Mouse (Mus musculus): ENCODE results near the gene Kcnab1. TPM values are rescaled to one million over a fixed set of nuclear protein-coding genes. Genes with fewer than 3 reads are reported as not detected.

Kcnab1 gene
- polyA plus RNA-seq, 1 experiment = 1.4 TPM

- no peak for DNase-seq (ENCODE audit: low spot score)
Observed at GRCm38 (mm10) chr3:65317876-65318537, 208.8 kb downstream of the Kcnab1 start.

- DNase-seq (ENCODE audit: low spot score) = no peak
Observed at GRCm38 (mm10) chr3:65319248-65320008, 210.2 kb downstream of the Kcnab1 start.

- DNase-seq (ENCODE audit: low spot score) = no peak
Observed at GRCm38 (mm10) chr3:65320990-65321389, 211.8 kb downstream of the Kcnab1 start.

GRCm38 (mm10) chr3:65321981-65322779, 213.0 kb downstream of the Kcnab1 start:
- no peak for DNase-seq (ENCODE audit: low spot score)

GRCm38 (mm10) chr3:65325254-65325653, 216.1 kb downstream of the Kcnab1 start:
- DNase-seq (ENCODE audit: low spot score) = no peak

GRCm38 (mm10) chr3:65328814-65329213, 219.6 kb downstream of the Kcnab1 start:
- DNase-seq (ENCODE audit: low spot score) = no peak

GRCm38 (mm10) chr3:65337835-65338464, 228.8 kb downstream of the Kcnab1 start:
- no peak for DNase-seq (ENCODE audit: low spot score)

- no peak for DNase-seq (ENCODE audit: low spot score)
Observed at GRCm38 (mm10) chr3:65340173-65340951, 231.2 kb downstream of the Kcnab1 start.

- DNase-seq (ENCODE audit: low spot score) = no peak
Observed at GRCm38 (mm10) chr3:65346176-65346575, 237.0 kb downstream of the Kcnab1 start.

- no peak for DNase-seq (ENCODE audit: low spot score)
Observed at GRCm38 (mm10) chr3:65352278-65353127, 243.3 kb downstream of the Kcnab1 start.

GRCm38 (mm10) chr3:65353263-65354037, 244.3 kb downstream of the Kcnab1 start:
- no peak for DNase-seq (ENCODE audit: low spot score)

- DNase-seq (ENCODE audit: low spot score) = no peak
Observed at GRCm38 (mm10) chr3:65355479-65355878, 246.3 kb downstream of the Kcnab1 start.

- no peak for DNase-seq (ENCODE audit: low spot score)
Observed at GRCm38 (mm10) chr3:65358275-65358674, 249.1 kb downstream of the Kcnab1 start.

- no peak for DNase-seq (ENCODE audit: low spot score)
Observed at GRCm38 (mm10) chr3:65358841-65359240, 249.7 kb downstream of the Kcnab1 start.

GRCm38 (mm10) chr3:65360163-65360969, 251.2 kb downstream of the Kcnab1 start:
- no peak for DNase-seq (ENCODE audit: low spot score)

- DNase-seq (ENCODE audit: low spot score) = no peak
Observed at GRCm38 (mm10) chr3:65363438-65363837, 254.3 kb downstream of the Kcnab1 start.

GRCm38 (mm10) chr3:65365184-65365583, 256.0 kb downstream of the Kcnab1 start:
- DNase-seq (ENCODE audit: low spot score) = no peak

GRCm38 (mm10) chr3:65365921-65366710, 256.9 kb downstream of the Kcnab1 start:
- no peak for DNase-seq (ENCODE audit: low spot score)
